Mouse (Mus musculus) E14TG2a.4 (cell line): Measurements from ENCODE around the gene Chodl.

Source experiments
- CTCF ChIP-seq: conservative IDR thresholded peaks from 2 replicates; pipeline ENCODE4 v1.5.1; 2014; ENCODE audit warnings: low read length
- NANOG ChIP-seq: IDR thresholded peaks from 2 replicates; pipeline ENCODE4 v1.6.1; 2014; ENCODE audit warnings: borderline replicate concordance, low read length, mixed read lengths
- POU5F1 ChIP-seq: IDR thresholded peaks from 2 replicates; pipeline ENCODE4 v1.6.1; 2014; ENCODE audit warnings: low read length, borderline replicate concordance

GRCm38 (mm10) chr16:78922644-78923043 lies 8.1 kb upstream of the Chodl start:
- TF ChIP-seq CTCF = no peak
- no peak for TF ChIP-seq POU5F1
- TF ChIP-seq NANOG = no peak
